Mouse (Mus musculus): ENCODE data around the gene Negr1. TPM values are rescaled to one million over a fixed set of nuclear protein-coding genes. Genes with fewer than 3 reads are reported as not detected.

Gene Negr1
- polyA plus RNA-seq, 1 experiment from 2014 or later = not detected

GRCm38 (mm10) chr3:156772057-156772456 lies 210.5 kb downstream of the Negr1 start:
- H3K27ac ChIP-seq (ENCODE audit: low read depth) = no peak overlapping the region
- no peaks in the 10 kb centered on the region for H3K9me3 ChIP-seq (ENCODE audit: low read length)
- TF ChIP-seq EP300 (IDR thresholded peaks at IDR 0.05; ENCODE audit: low read depth) (no peak), CTCF (IDR thresholded peaks at IDR 0.05; ENCODE audit: low read depth) (no peak)
- H3K9ac ChIP-seq (replicated peaks) = no peak overlapping the region
- ATAC-seq (no peak), DNase-seq (no peak)
- WGBS (ENCODE audit: insufficient replicate concordance) = 48% methylated on average over 1 of the region's 1 CpGs
- no peaks in the 10 kb centered on the region for H3K4me1 ChIP-seq (ENCODE audit: insufficient read depth)
- H3K36me3 ChIP-seq (replicated peaks; ENCODE audit: insufficient read depth, low read length) = no peaks in the 10 kb centered on the region
- H3K4me3 ChIP-seq (ENCODE audit: low read depth, low read length) = no peak overlapping the region
- H3K27me3 ChIP-seq (ENCODE audit: insufficient read depth, low read length) = no peaks in the 10 kb centered on the region
- H3K4me2 ChIP-seq (ENCODE audit: low read depth, low read length) = no peak overlapping the region

- ATAC-seq (no peak), DNase-seq (no peak)
- WGBS (ENCODE audit: insufficient replicate concordance) = 33% methylated on average over 1 of the region's 1 CpGs
- no peaks in the 10 kb centered on the region for H3K27me3 ChIP-seq (ENCODE audit: insufficient read depth, low read length)
- H3K4me2 ChIP-seq (ENCODE audit: low read depth, low read length) = no peak overlapping the region
- H3K4me3 ChIP-seq (ENCODE audit: low read depth, low read length) = no peak overlapping the region
- no peak overlapping the region for H3K9ac ChIP-seq (replicated peaks)
- no peaks in the 10 kb centered on the region for H3K36me3 ChIP-seq (replicated peaks; ENCODE audit: insufficient read depth, low read length)
- H3K27ac ChIP-seq (ENCODE audit: low read depth) = no peak overlapping the region
- no peaks in the 10 kb centered on the region for H3K9me3 ChIP-seq (ENCODE audit: low read length)
- H3K4me1 ChIP-seq (ENCODE audit: insufficient read depth) = no peaks in the 10 kb centered on the region
- TF ChIP-seq CTCF (IDR thresholded peaks at IDR 0.05; ENCODE audit: low read depth) (no peak), EP300 (IDR thresholded peaks at IDR 0.05; ENCODE audit: low read depth) (no peak)
Observed at GRCm38 (mm10) chr3:156784309-156784852, 222.8 kb downstream of the Negr1 start.

DNA sequence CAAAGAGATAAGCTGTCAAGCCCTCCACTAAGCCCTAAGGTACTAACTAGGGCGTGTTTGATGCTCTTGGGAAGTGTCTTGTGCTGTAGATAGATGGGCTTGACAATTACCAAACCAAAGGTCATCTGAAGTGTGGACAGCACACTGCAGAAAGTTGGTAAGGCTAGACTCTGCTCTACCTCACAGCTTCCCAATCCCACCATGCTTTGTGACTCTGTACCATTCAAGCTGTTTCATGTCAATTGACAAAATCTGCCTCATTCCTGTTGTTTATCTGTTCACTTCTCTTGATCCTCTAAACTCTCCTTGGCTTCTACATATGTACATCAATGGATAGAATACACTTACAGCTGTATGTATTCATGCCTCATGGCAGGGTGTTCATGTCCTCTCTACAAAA lies 224.8 kb downstream of the Negr1 start:
- H3K4me3 ChIP-seq (ENCODE audit: low read depth, low read length) = no peak overlapping the region
- TF ChIP-seq EP300 (IDR thresholded peaks at IDR 0.05; ENCODE audit: low read depth) (no peak), CTCF (IDR thresholded peaks at IDR 0.05; ENCODE audit: low read depth) (no peak)
- H3K27ac ChIP-seq (ENCODE audit: low read depth) = no peak overlapping the region
- no peaks in the 10 kb centered on the region for H3K27me3 ChIP-seq (ENCODE audit: insufficient read depth, low read length)
- H3K9ac ChIP-seq (replicated peaks) = no peak overlapping the region
- ATAC-seq (no peak), DNase-seq (no peak)
- H3K9me3 ChIP-seq (ENCODE audit: low read length) = no peaks in the 10 kb centered on the region
- 57% methylated on average over 1 of the region's 1 CpGs for WGBS (ENCODE audit: insufficient replicate concordance)
- H3K36me3 ChIP-seq (replicated peaks; ENCODE audit: insufficient read depth, low read length) = no peaks in the 10 kb centered on the region
- H3K4me1 ChIP-seq (ENCODE audit: insufficient read depth) = no peaks in the 10 kb centered on the region
- H3K4me2 ChIP-seq (ENCODE audit: low read depth, low read length) = no peak overlapping the region

DNA sequence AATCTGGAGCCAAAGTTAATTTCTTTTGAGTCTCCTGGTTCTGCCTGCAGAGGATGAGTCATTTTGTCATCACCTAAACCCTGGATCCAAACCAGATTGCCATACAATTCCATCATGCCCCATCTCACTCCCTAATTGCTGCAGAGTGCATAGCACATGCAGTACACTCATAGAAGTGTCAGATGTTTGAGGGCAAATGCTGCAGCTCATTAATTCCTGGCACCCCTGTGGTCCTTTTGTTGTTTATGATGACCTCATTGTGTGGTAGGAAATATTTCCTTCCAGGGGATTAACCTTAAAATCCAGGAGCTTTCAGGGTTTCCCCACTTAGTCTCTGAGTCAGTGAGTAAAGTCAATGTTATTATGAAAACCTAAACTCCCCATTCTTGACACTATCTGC lies 229.6 kb downstream of the Negr1 start:
- DNase-seq (no peak), ATAC-seq (no peak)
- TF ChIP-seq EP300 (IDR thresholded peaks at IDR 0.05; ENCODE audit: low read depth) (no peak), CTCF (IDR thresholded peaks at IDR 0.05; ENCODE audit: low read depth) (no peak)
- Histone ChIP-seq H3K4me1 (ENCODE audit: insufficient read depth) (no peaks in the 10 kb centered on the region), H3K4me2 (ENCODE audit: low read depth, low read length) (no peak overlapping the region), H3K36me3 (replicated peaks; ENCODE audit: insufficient read depth, low read length) (no peaks in the 10 kb centered on the region), H3K4me3 (ENCODE audit: low read depth, low read length) (no peak overlapping the region), H3K27me3 (ENCODE audit: insufficient read depth, low read length) (no peaks in the 10 kb centered on the region), H3K9ac (replicated peaks) (no peak overlapping the region), H3K9me3 (ENCODE audit: low read length) (no peaks in the 10 kb centered on the region), H3K27ac (ENCODE audit: low read depth) (no peak overlapping the region)

GRCm38 (mm10) chr3:156792743-156793142 lies 231.1 kb downstream of the Negr1 start:
- H3K4me1 ChIP-seq (ENCODE audit: insufficient read depth) = no peaks in the 10 kb centered on the region
- DNase-seq (no peak), ATAC-seq (no peak)
- no peak overlapping the region for H3K9ac ChIP-seq (replicated peaks)
- no peak overlapping the region for H3K4me2 ChIP-seq (ENCODE audit: low read depth, low read length)
- no peak overlapping the region for H3K4me3 ChIP-seq (ENCODE audit: low read depth, low read length)
- H3K36me3 ChIP-seq (replicated peaks; ENCODE audit: insufficient read depth, low read length) = no peaks in the 10 kb centered on the region
- H3K9me3 ChIP-seq (ENCODE audit: low read length) = no peaks in the 10 kb centered on the region
- no peaks in the 10 kb centered on the region for H3K27me3 ChIP-seq (ENCODE audit: insufficient read depth, low read length)
- no peak overlapping the region for H3K27ac ChIP-seq (ENCODE audit: low read depth)
- TF ChIP-seq CTCF (IDR thresholded peaks at IDR 0.05; ENCODE audit: low read depth) = no peak
- TF ChIP-seq EP300 (IDR thresholded peaks at IDR 0.05; ENCODE audit: low read depth) = no peak
- WGBS (ENCODE audit: insufficient replicate concordance) = 74% methylated on average over 7 of the region's 7 CpGs

DNA sequence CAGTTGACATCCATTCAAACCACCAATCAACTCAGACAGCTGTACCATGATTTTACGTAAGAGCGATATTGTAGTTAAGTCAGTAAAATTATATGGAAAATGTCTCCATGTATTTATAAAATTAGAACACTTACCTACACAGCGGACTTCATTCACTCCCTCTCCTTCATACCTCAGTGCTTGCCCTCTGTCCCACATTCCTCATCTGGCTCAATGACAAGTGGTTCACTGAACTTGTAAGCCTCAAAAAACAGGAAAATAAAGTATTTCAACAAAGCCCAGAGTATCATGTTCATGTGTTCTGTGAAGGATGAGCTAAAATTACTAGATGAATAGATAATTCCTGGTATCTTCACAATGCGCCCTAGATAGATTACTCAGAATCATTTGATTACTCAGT lies 232.5 kb downstream of the Negr1 start:
- Histone ChIP-seq H3K9me3 (ENCODE audit: low read length) (no peaks in the 10 kb centered on the region), H3K4me2 (ENCODE audit: low read depth, low read length) (no peak overlapping the region), H3K4me1 (ENCODE audit: insufficient read depth) (no peaks in the 10 kb centered on the region), H3K27me3 (ENCODE audit: insufficient read depth, low read length) (no peaks in the 10 kb centered on the region), H3K36me3 (replicated peaks; ENCODE audit: insufficient read depth, low read length) (no peaks in the 10 kb centered on the region), H3K9ac (replicated peaks) (no peak overlapping the region), H3K4me3 (ENCODE audit: low read depth, low read length) (no peak overlapping the region), H3K27ac (ENCODE audit: low read depth) (no peak overlapping the region)
- WGBS (ENCODE audit: insufficient replicate concordance) = 83% methylated on average over 4 of the region's 4 CpGs
- DNase-seq (no peak), ATAC-seq (no peak)
- TF ChIP-seq EP300 (IDR thresholded peaks at IDR 0.05; ENCODE audit: low read depth) (no peak), CTCF (IDR thresholded peaks at IDR 0.05; ENCODE audit: low read depth) (no peak)

- Histone ChIP-seq H3K4me1 (ENCODE audit: insufficient read depth) (no peaks in the 10 kb centered on the region), H3K36me3 (replicated peaks; ENCODE audit: insufficient read depth, low read length) (no peaks in the 10 kb centered on the region), H3K27me3 (ENCODE audit: insufficient read depth, low read length) (no peaks in the 10 kb centered on the region), H3K9ac (replicated peaks) (no peak overlapping the region), H3K4me2 (ENCODE audit: low read depth, low read length) (no peak overlapping the region), H3K4me3 (ENCODE audit: low read depth, low read length) (no peak overlapping the region), H3K9me3 (ENCODE audit: low read length) (no peaks in the 10 kb centered on the region), H3K27ac (ENCODE audit: low read depth) (no peak overlapping the region)
- 48% methylated on average over 2 of the region's 2 CpGs for WGBS (ENCODE audit: insufficient replicate concordance)
- no peak for ATAC-seq
- no peak for DNase-seq
- TF ChIP-seq CTCF (IDR thresholded peaks at IDR 0.05; ENCODE audit: low read depth) (no peak), EP300 (IDR thresholded peaks at IDR 0.05; ENCODE audit: low read depth) (no peak)
Observed at GRCm38 (mm10) chr3:156794610-156795009, 233.0 kb downstream of the Negr1 start.

Data from liver, postnatal 0 days (tissue).